Mouse (Mus musculus): ENCODE data around the gene Fam241a. TPM values are rescaled to one million over a fixed set of nuclear protein-coding genes. Genes with fewer than 3 reads are reported as not detected.
A peak's percentile ranks its signal among the peaks of the same experiment; 100 is the strongest.

The Fam241a gene
- polyA plus RNA-seq, 1 experiment = 4.6 TPM

- H3K4me1 ChIP-seq (ENCODE audit: control insufficient read depth, insufficient read depth, low read length) = peaks cover 1% of the 10 kb centered on the region; the same call in 1 of the 2 replicates
- no peak overlapping the region for H3K4me3 ChIP-seq (ENCODE audit: insufficient read depth, low read length)
- H3K27ac ChIP-seq (ENCODE audit: insufficient read depth, low read length) = no peak overlapping the region
- TF ChIP-seq POLR2A (IDR thresholded peaks at IDR 0.05; ENCODE audit: extremely low read depth, insufficient read depth, low read length) (no peak), CTCF (IDR thresholded peaks at IDR 0.05; ENCODE audit: extremely low read depth, insufficient read depth, low read length) (no peak)
Measured at GRCm38 (mm10) chr3:127862479-127862878, 33.6 kb downstream of the Fam241a start.

- TF ChIP-seq POLR2A (IDR thresholded peaks at IDR 0.05; ENCODE audit: extremely low read depth, insufficient read depth, low read length) (no peak), CTCF (IDR thresholded peaks at IDR 0.05; ENCODE audit: extremely low read depth, insufficient read depth, low read length) (no peak)
- no peak overlapping the region for H3K4me3 ChIP-seq (ENCODE audit: insufficient read depth, low read length)
- H3K27ac ChIP-seq (ENCODE audit: insufficient read depth, low read length) = no peak overlapping the region
- H3K4me1 ChIP-seq (ENCODE audit: control insufficient read depth, insufficient read depth, low read length) = peaks cover 1% of the 10 kb centered on the region; the same call in 1 of the 2 replicates
Measured at GRCm38 (mm10) chr3:127861340-127861739, 34.8 kb downstream of the Fam241a start.

GRCm38 (mm10) chr3:127853431-127854206 is 42.5 kb downstream of the Fam241a start:
- Histone ChIP-seq H3K4me1 (ENCODE audit: control insufficient read depth, insufficient read depth, low read length) (peaks cover 2% of the 10 kb centered on the region), H3K4me3 (ENCODE audit: insufficient read depth, low read length) (no peak overlapping the region), H3K27ac (ENCODE audit: insufficient read depth, low read length) (no peak overlapping the region)
- TF ChIP-seq CTCF (IDR thresholded peaks at IDR 0.05; ENCODE audit: extremely low read depth, insufficient read depth, low read length) (peak; percentile 84), POLR2A (IDR thresholded peaks at IDR 0.05; ENCODE audit: extremely low read depth, insufficient read depth, low read length) (no peak)

GRCm38 (mm10) chr3:127852722-127853121 is 43.4 kb downstream of the Fam241a start:
- Histone ChIP-seq H3K27ac (ENCODE audit: insufficient read depth, low read length) (no peak overlapping the region), H3K4me3 (ENCODE audit: insufficient read depth, low read length) (no peak overlapping the region), H3K4me1 (ENCODE audit: control insufficient read depth, insufficient read depth, low read length) (peaks cover 2% of the 10 kb centered on the region)
- TF ChIP-seq POLR2A (IDR thresholded peaks at IDR 0.05; ENCODE audit: extremely low read depth, insufficient read depth, low read length) (no peak), CTCF (IDR thresholded peaks at IDR 0.05; ENCODE audit: extremely low read depth, insufficient read depth, low read length) (no peak)

GRCm38 (mm10) chr3:127850776-127851646 is 45.1 kb downstream of the Fam241a start:
- Histone ChIP-seq H3K4me1 (ENCODE audit: control insufficient read depth, insufficient read depth, low read length) (peaks cover 2% of the 10 kb centered on the region), H3K27ac (ENCODE audit: insufficient read depth, low read length) (no peak overlapping the region), H3K4me3 (ENCODE audit: insufficient read depth, low read length) (no peak overlapping the region)
- TF ChIP-seq CTCF (IDR thresholded peaks at IDR 0.05; ENCODE audit: extremely low read depth, insufficient read depth, low read length) = no peak

- H3K4me1 ChIP-seq (ENCODE audit: control insufficient read depth, insufficient read depth, low read length) = peaks cover 2% of the 10 kb centered on the region
- H3K27ac ChIP-seq (ENCODE audit: insufficient read depth, low read length) = no peak overlapping the region
- no peak overlapping the region for H3K4me3 ChIP-seq (ENCODE audit: insufficient read depth, low read length)
- TF ChIP-seq POLR2A (IDR thresholded peaks at IDR 0.05; ENCODE audit: extremely low read depth, insufficient read depth, low read length) (no peak), CTCF (IDR thresholded peaks at IDR 0.05; ENCODE audit: extremely low read depth, insufficient read depth, low read length) (no peak)
Measured at GRCm38 (mm10) chr3:127849922-127850321, 46.2 kb downstream of the Fam241a start.

GRCm38 (mm10) chr3:127848088-127848808 is 47.9 kb downstream of the Fam241a start:
- TF ChIP-seq POLR2A (IDR thresholded peaks at IDR 0.05; ENCODE audit: extremely low read depth, insufficient read depth, low read length) = no peak
- no peak for TF ChIP-seq CTCF (IDR thresholded peaks at IDR 0.05; ENCODE audit: extremely low read depth, insufficient read depth, low read length)
- Histone ChIP-seq H3K4me3 (ENCODE audit: insufficient read depth, low read length) (no peak overlapping the region), H3K4me1 (ENCODE audit: control insufficient read depth, insufficient read depth, low read length) (peaks cover 2% of the 10 kb centered on the region), H3K27ac (ENCODE audit: insufficient read depth, low read length) (no peak overlapping the region)

- Histone ChIP-seq H3K4me1 (ENCODE audit: control insufficient read depth, insufficient read depth, low read length) (no peaks in the 10 kb centered on the region), H3K27ac (ENCODE audit: insufficient read depth, low read length) (no peak overlapping the region), H3K4me3 (ENCODE audit: insufficient read depth, low read length) (no peak overlapping the region)
- no peak for TF ChIP-seq POLR2A (IDR thresholded peaks at IDR 0.05; ENCODE audit: extremely low read depth, insufficient read depth, low read length)
- TF ChIP-seq CTCF (IDR thresholded peaks at IDR 0.05; ENCODE audit: extremely low read depth, insufficient read depth, low read length) = no peak
Measured at GRCm38 (mm10) chr3:127843941-127844327, 52.2 kb downstream of the Fam241a start.

- Histone ChIP-seq H3K4me1 (ENCODE audit: control insufficient read depth, insufficient read depth, low read length) (no peaks in the 10 kb centered on the region), H3K27ac (ENCODE audit: insufficient read depth, low read length) (no peak overlapping the region), H3K4me3 (ENCODE audit: insufficient read depth, low read length) (no peak overlapping the region)
- TF ChIP-seq CTCF (IDR thresholded peaks at IDR 0.05; ENCODE audit: extremely low read depth, insufficient read depth, low read length) (no peak), POLR2A (IDR thresholded peaks at IDR 0.05; ENCODE audit: extremely low read depth, insufficient read depth, low read length) (no peak)
Measured at GRCm38 (mm10) chr3:127843324-127843940, 52.7 kb downstream of the Fam241a start.

Data from cortical plate, adult 2 months (tissue).